Mouse (Mus musculus) thymus, adult 2 months (tissue): ENCODE results near the gene Lamc3. TPM values are rescaled to one million over a fixed set of nuclear protein-coding genes. Genes with fewer than 3 reads are reported as not detected.

Experiments used
- DNase-seq: peaks from one replicate; pipeline ENCODE4 v3.0.0; 2021
- H3K27ac ChIP-seq: fragments of 200-500 bp; 2 replicates; pipeline ENCODE4 v1.5.1; 2012; ENCODE audit warnings: low read length, control low read depth; ENCODE audit not compliant: control insufficient read depth, insufficient read depth
- H3K27me3 ChIP-seq: fragments of 200-500 bp; 2 replicates; pipeline ENCODE4 v1.6.1; 2012; ENCODE audit warnings: mild to moderate bottlenecking, low read length, moderate library complexity, mixed read lengths; ENCODE audit not compliant: control insufficient read depth, insufficient read depth
- H3K36me3 ChIP-seq: fragments of 200-500 bp; 2 replicates; pipeline ENCODE4 v1.6.1; 2012; ENCODE audit warnings: mild to moderate bottlenecking, low read length, moderate library complexity; ENCODE audit not compliant: control insufficient read depth, insufficient read depth
- H3K4me1 ChIP-seq: fragments of 200-500 bp; replicated peaks from 2 replicates; pipeline ENCODE4 v1.6.1; 2012; ENCODE audit warnings: low read length; ENCODE audit not compliant: control insufficient read depth, insufficient read depth
- H3K4me3 ChIP-seq: fragments of 200-500 bp; 2 replicates; pipeline ENCODE4 v1.5.1; 2012; ENCODE audit warnings: mild to moderate bottlenecking, low read length, control low read depth, moderate library complexity; ENCODE audit not compliant: control insufficient read depth, insufficient read depth
- CTCF ChIP-seq: fragments of 200-500 bp; IDR thresholded peaks from 2 replicates; pipeline ENCODE4 v1.5.1; 2012; ENCODE audit warnings: mild to moderate bottlenecking, control low read depth, low read length, moderate library complexity, borderline replicate concordance; ENCODE audit not compliant: control insufficient read depth, poor library complexity, insufficient read depth; ENCODE audit errors: extremely low read depth
- POLR2A ChIP-seq: fragments of 200-500 bp; IDR thresholded peaks from 2 replicates; pipeline ENCODE4 v1.6.1; 2012; ENCODE audit warnings: mild to moderate bottlenecking, low read length, control low read depth, moderate library complexity; ENCODE audit not compliant: control insufficient read depth, poor library complexity, insufficient read depth; ENCODE audit errors: extremely low read depth
- WGBS: fragments of 180-500 bp; shearing (Covaris S2); methylation state at CpG from one replicate; pipeline ENCODE4 v1.1.7; 2018; 5-methylcytosine and 5-hydroxymethylcytosine counted together
- polyA plus RNA-seq: library from polyadenylated mRNA; depleted of rRNA; stranded (reverse); fragments of >200 nt; gene quantifications from 2 replicates; pipeline ENCODE4 v1.2.3, GENCODE M21; 2012

Gene Lamc3
- polyA plus RNA-seq, 1 experiment = 1.1 TPM

DNA sequence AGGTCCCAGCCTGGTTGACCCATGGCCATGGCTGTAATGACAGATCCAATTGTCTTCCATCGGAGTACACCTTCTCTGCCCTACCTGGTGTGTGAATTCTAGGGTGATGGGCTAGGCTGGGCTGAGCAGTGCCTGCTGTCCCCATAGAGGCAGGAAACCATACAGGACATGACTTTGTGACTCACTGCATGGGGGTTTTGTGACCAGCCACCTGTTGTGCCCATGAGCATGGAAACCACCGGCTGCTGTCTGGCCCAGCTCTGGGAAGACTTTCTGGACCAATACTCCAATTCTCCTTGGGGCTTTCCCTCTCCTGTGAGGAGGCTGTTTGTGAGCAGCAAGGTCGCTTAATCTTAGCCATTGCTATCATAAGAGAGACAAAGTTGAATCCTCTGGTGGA is 65.6 kb downstream of the Lamc3 start:
- Histone ChIP-seq H3K4me1 (peaks cover 9% of the 10 kb centered on the region), H3K27ac (no peak overlapping the region), H3K36me3 (no peaks in the 10 kb centered on the region), H3K4me3 (no peak overlapping the region), H3K27me3 (peaks cover 19% of the 10 kb centered on the region)
- WGBS = 84% methylated on average over 3 of the region's 3 CpGs
- no peak for TF ChIP-seq POLR2A
- TF ChIP-seq CTCF = no peak
- no peak for DNase-seq

DNA sequence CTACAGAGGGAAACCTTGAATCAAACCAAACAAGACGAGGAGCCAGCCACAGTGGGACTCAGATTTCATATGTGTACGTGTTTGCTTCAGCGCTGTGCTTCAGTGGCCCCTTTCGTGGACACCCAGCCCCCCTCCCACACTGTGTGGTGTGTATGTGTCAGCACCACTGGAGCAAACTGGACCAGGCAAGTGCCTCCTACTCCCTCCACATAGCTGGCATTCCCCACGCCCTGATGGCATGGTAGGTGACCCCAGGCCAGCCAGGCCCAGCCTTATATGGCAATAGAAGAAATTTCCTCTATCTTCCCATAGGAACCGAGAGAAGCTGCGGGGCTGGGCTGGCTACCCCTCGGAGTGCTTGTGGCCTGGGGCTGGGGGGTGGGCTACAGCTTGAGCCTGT is 66.6 kb downstream of the Lamc3 start:
- no peak for DNase-seq
- 92% methylated on average over 8 of the region's 8 CpGs for WGBS
- Histone ChIP-seq H3K36me3 (no peaks in the 10 kb centered on the region), H3K4me1 (peaks cover 9% of the 10 kb centered on the region), H3K4me3 (no peak overlapping the region), H3K27ac (no peak overlapping the region), H3K27me3 (peaks cover 19% of the 10 kb centered on the region)
- TF ChIP-seq POLR2A (no peak), CTCF (no peak)

DNA sequence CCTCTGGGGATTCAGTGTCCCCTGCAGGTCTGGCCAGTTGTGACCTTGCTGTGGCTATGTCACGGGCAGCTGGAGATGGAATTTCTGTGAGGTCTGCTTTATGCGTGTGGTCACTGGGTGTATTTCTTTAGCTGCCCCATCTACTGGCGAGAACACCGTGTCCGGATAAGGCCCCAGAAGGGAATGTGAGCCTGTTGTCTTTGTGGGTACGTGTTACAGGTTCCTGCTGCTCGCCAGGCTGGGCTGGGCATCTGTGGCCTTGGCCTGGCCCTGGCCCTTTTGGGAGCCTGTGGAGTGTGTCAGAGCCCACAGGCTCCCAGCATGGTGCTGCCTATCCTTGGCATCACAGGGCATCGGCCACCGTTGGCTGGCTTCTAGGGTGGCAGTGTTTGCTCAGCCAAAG is 67.7 kb downstream of the Lamc3 start:
- Histone ChIP-seq H3K27ac (no peak overlapping the region), H3K4me1 (peaks cover 9% of the 10 kb centered on the region), H3K4me3 (no peak overlapping the region), H3K36me3 (no peaks in the 10 kb centered on the region), H3K27me3 (peaks cover 11% of the 10 kb centered on the region)
- TF ChIP-seq POLR2A (no peak), CTCF (no peak)
- WGBS = 92% methylated on average over 9 of the region's 9 CpGs
- no peak for DNase-seq

DNA sequence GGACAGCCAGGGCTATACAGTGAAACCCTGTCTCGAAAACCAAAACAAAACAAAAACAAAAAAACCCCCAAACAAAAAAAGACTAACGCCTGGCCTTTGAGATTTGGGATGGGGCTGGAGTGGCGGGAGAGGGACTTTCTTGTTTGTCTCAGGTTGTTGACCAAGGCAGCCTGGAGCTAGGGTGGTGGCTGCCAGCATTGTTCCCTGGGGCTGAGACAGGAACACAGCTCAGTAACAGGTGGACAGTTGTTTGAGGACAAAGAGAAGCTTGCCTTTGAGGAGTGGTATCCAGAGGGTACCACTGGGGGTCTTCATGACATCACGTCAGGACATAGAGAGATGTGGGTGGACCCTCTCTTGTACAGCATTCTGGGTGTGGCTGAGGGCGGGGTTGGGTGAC is 68.6 kb downstream of the Lamc3 start:
- 89% methylated on average over 5 of the region's 5 CpGs for WGBS
- Histone ChIP-seq H3K27ac (no peak overlapping the region), H3K36me3 (no peaks in the 10 kb centered on the region), H3K4me3 (no peak overlapping the region), H3K4me1 (no peaks in the 10 kb centered on the region; the same call in 1 of the 2 replicates), H3K27me3 (peaks cover 2% of the 10 kb centered on the region; the same call in 1 of the 2 replicates)
- DNase-seq = no peak
- TF ChIP-seq CTCF = no peak
- TF ChIP-seq POLR2A = no peak

DNA sequence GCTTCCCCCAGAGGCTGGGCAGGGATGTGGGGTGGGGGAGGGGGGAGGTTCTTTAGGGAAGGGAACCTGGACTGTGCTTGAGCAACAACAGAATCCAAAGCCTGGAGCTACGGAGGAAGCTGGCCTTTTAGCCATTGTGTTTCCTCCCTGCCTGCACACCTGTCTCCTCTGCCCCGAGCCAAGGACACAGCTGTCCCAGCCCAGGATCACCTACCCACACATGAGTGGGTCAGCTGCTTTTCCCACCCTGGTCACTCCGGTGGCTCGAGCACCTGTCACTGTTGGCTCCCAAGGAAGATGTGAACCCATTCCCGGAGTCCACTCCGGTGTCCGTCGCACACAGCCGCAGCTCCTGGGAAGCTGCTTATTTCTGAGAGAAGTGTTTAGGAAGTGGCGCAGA is 70.1 kb downstream of the Lamc3 start:
- no peaks in the 10 kb centered on the region for H3K4me1 ChIP-seq
- no peak for TF ChIP-seq CTCF
- no peak for TF ChIP-seq POLR2A
- WGBS = 94% methylated on average over 10 of the region's 10 CpGs

DNA sequence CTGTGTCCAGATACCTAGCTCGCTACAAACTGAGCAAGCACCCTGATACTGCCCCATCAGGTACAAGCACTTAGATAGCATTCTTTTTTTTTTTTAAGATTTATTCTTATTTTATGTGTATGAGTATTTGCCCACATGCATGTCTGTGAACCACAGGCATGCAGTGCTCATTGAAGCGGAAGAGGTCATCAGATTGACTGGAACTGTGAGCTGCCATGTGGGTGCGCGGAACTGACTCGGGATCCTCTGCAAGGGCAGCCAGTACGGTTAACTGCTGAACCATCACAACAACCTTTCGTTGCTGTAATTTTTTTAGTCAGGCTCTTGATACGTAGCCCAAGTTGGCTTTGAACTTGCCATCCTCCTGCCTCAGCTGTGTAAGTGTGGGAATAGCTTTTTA is 73.9 kb downstream of the Lamc3 start:
- TF ChIP-seq POLR2A = no peak
- TF ChIP-seq CTCF = no peak
- Histone ChIP-seq H3K36me3 (no peaks in the 10 kb centered on the region), H3K27ac (no peak overlapping the region), H3K4me3 (no peak overlapping the region), H3K4me1 (no peaks in the 10 kb centered on the region), H3K27me3 (no peaks in the 10 kb centered on the region)
- WGBS = 95% methylated on average over 8 of the region's 8 CpGs
- no peak for DNase-seq

More for the DNA sequence above, 70.1 kb downstream of the Lamc3 start:
- H3K36me3 ChIP-seq = no peaks in the 10 kb centered on the region
- H3K27me3 ChIP-seq = no peaks in the 10 kb centered on the region
- H3K4me3 ChIP-seq = no peak overlapping the region
- no peak for DNase-seq
- H3K27ac ChIP-seq = no peak overlapping the region

DNA sequence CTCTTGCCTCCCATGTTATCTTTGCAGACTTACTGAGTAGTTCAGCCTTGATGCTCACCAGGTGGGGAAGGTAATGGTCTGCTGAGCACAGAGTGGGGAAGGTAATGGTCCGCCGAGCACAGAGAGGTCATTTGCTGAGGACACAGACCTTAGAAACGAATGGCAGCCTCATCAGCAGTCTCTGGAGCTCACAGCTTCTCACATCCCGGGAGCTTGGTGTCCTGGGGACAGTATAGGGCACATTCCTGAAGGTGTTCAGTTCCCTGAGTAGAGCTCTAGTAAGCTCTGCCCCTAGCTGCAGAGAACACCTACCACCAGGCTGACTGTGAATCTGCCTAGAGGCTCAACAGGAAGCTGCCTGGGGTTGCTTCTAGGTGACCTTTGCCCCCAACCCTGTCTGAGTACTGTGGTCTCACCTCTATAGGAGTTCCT is 74.7 kb downstream of the Lamc3 start:
- DNase-seq = no peak
- Histone ChIP-seq H3K27me3 (no peaks in the 10 kb centered on the region), H3K4me1 (no peaks in the 10 kb centered on the region), H3K36me3 (no peaks in the 10 kb centered on the region), H3K4me3 (no peak overlapping the region), H3K27ac (no peak overlapping the region)
- 83% methylated on average over 4 of the region's 4 CpGs for WGBS
- TF ChIP-seq POLR2A = no peak
- TF ChIP-seq CTCF = no peak
